Mouse (Mus musculus): ENCODE measurements around the gene Trmt112.
A peak's percentile ranks its signal among the peaks of the same experiment; 100 is the strongest.

Trmt112 gene

DNA sequence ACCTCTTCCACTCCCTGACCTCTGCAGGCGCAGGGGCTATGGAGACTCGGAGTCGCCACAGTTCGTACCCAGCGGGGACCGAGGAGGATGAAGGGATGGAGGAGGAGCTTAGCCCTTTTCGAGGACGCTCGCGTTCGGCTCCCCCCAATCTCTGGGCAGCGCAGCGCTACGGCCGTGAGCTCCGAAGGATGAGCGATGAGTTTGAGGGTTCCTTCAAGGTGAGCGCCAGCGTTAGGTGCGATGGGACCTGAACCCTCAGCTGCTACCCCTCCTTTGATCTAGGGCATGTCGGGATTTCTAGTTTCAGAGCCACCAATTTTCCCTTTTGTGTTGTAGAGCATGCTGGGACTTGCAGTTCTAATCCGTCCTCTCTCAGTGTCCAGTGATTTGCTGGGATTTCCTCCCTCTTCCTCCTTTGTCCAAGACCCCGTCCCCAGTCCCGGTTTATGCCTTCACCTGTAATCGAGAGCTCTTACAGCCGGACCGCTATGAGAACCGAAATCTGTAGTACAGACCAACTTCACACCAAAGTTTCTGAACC lies 41.2 kb downstream of the Trmt112 start:
- DNase-seq: peak; percentile 49

DNA sequence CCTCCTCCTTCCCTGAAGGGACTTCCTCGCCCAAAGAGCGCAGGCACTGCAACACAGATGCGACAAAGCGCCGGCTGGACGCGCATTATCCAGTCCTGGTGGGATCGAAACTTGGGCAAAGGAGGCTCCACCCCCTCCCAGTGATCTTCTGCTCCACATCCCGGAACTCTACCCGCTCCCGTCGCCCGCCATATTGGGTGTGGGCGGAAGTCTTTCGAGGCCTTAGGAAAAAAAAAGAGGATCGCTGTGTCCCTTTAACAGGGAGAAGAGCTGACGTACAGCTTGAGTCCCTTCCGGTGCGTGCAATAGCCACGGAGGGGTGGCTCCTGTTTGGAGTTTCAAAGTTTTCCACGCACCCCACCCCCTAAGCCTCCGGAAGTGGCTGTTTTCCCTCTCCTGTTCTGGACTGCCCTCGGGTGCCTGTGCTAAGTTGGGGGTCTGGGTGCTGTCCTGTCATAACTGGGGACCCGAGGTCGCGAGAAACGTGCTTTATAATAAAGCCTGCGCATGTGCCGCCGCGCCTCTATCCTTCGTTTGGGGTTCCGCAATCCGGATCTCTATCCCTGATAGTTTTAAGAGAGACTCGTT lies 42.0 kb downstream of the Trmt112 start:
- DNase-seq: peak; percentile 94

DNA sequence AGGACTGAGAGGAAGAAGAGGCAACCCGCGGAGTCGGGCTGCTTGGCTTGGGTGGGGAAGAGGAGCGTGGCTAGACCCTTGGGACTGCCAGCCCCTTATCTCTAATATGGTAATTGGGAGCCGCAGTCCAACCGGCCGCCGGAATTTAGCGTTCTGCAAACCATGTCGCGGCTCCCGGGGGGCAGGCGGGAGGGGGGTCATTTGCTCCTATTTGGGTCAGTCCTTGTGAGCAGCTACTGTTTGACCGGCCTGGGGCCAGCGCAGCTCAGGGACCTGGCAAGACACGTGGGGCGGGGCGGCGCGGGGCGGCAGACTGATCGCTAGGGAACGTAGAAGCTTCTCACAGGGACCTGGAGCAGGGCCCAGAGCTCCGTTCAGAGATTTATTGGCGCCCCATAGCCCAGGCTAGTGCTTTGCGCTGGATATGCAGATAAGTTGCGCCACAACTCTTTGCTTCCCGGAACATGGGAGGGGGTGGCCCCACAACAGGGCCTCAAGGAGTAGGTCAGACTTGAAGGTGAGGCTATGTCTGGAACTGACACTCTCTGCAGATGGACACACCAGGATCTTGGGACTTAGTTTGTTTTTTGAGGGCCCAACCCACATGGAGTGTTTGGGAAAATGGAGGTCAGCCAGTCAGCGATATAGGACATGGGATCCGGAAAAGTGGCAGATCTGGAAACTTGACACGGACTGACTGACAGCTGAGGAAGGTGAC lies 42.7 kb downstream of the Trmt112 start:
- DNase-seq: peak; percentile 84

DNA sequence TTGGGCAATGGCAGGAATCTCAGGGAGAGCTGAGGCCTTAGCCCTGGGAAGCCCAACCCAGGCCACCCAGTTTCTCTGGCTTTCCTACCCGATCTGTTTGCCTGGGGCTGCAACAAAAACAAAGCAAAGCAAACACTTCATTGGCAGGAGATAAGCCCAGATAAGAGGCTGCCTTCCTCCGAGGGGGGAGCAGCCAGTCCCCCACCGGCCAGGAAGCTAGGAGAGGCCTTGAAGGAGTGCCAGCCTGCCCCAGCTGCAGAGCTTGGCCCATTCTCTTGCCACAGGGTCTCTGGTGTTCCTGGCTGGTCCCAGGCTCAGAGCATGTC lies 43.2 kb downstream of the Trmt112 start:
- DNase-seq: peak; percentile 72

DNA sequence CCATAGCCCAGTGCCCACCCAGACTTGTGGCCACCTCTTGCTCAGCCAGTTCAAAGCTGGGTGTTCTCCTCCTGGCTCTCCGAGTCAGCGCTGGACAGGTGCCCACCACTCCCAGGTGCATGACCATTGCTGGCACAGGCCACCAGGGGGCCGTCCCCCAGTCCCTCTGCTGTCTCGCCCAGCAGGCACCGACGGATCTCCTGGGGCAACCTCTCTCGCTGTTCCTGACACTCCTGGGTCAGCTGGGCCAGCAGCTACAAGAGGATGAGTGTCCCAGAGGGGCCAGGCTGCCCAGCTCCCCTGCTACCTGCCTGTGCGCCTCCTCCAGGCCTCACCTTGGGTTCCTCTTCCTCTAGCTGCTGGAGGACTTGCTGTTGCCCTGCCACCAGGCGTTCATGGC lies 44.5 kb downstream of the Trmt112 start:
- peak; percentile 75 for DNase-seq

DNA sequence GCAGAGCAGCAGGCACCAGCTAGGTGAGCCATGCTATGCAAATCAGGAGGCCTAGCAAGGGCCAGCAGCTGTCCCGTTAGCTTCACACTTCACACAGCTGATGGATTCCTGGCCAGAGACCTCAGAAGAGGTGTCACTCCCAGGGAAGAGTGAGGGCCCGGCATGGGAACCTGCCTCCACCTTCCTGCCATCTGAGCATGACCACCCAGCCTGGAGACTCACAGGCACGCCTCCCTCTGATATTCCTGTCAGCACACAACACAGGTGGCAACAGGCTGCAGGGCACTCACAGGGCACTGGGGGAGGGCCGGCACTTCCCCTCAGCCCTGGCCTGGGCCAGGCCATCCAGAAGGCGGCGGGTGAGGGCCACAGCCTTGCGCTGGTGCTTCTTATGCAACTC lies 45.9 kb downstream of the Trmt112 start:
- DNase-seq: no peak

DNA sequence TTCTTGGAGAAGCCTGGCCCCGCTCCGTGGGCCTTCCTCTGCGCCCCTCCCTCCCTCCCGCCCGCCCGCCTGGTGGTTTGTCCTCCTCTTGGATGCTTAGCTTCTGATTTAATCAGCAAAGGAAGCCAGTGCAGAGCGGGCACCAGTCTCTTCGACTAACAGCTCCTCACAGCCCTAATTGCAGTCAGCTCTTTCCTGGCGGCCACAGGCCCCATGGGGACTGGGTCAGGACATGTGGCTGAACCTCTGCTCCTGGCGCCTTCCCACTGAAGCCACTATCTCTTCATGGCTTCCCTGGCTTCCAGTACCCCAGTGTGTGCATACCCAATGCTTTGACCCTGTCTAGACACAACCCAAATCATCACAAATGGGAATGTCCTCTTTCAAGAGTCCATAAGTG lies 47.0 kb downstream of the Trmt112 start:
- DNase-seq: no peak
